Mouse (Mus musculus) testis, adult 2 months (tissue): ENCODE measurements around the gene S100pbp.

Experiments
- CTCF ChIP-seq: fragments of 200-500 bp; IDR thresholded peaks from 2 replicates; pipeline ENCODE4 v1.5.1; 2012; ENCODE audit warnings: low read depth, mild to moderate bottlenecking, inconsistent platforms, low read length, moderate library complexity; ENCODE audit not compliant: control insufficient read depth, insufficient read depth, insufficient replicate concordance
- POLR2A ChIP-seq: fragments of 200-500 bp; IDR thresholded peaks from 2 replicates; pipeline ENCODE4 v1.6.1; 2012; ENCODE audit warnings: low read depth, mild to moderate bottlenecking, inconsistent platforms, low read length, moderate library complexity; ENCODE audit not compliant: control insufficient read depth

- no peak for TF ChIP-seq CTCF
- TF ChIP-seq POLR2A, result no peak
Observed at GRCm38 (mm10) chr4:129124652-129125146, 64.8 kb downstream of the S100pbp start.
